Mouse (Mus musculus) heart, embryonic 14.5 days (tissue): ENCODE results near the gene Rbm45. TPM values are rescaled to one million over a fixed set of nuclear protein-coding genes. Genes with fewer than 3 reads are reported as not detected.

Experiments
- ATAC-seq: fragments of 200-750 bp; cut with Nextera tagmentation; 2 replicates; pipeline ENCODE4 v1.8.0; 2017; ENCODE audit warnings: low read depth, moderate TSS enrichment; ENCODE audit not compliant: insufficient number of reproducible peaks, insufficient read depth, low FRiP score
- H3K27ac ChIP-seq, 2 experiments: fragments of 200-500 bp in 1 of 2; fragments of 300-500 bp in 1 of 2; sonication (generic) in 1 of 2; replicated peaks in 1 of 2; 2 replicates each; pipeline ENCODE4 v1.5.1; 2012 to 2014; ENCODE audit warnings: low read depth in 2 of 2, low read length in 2 of 2, control low read depth in 1 of 2, mild to moderate bottlenecking in 1 of 2, mixed read lengths in 1 of 2; ENCODE audit not compliant: control insufficient read depth in 1 of 2, insufficient read depth in 1 of 2
- H3K27me3 ChIP-seq: fragments of 300-500 bp; sonication (generic); 2 replicates; pipeline ENCODE4 v1.6.1; 2014; ENCODE audit warnings: mild to moderate bottlenecking, low read length, control low read depth; ENCODE audit not compliant: control insufficient read depth, insufficient read depth
- H3K36me3 ChIP-seq: fragments of 300-500 bp; sonication (generic); 2 replicates; pipeline ENCODE4 v1.6.1; 2014; ENCODE audit warnings: mild to moderate bottlenecking, control low read depth, low read length, mixed read lengths; ENCODE audit not compliant: control insufficient read depth, insufficient read depth
- H3K4me1 ChIP-seq, 2 experiments: fragments of 200-500 bp in 1 of 2; fragments of 300-500 bp in 1 of 2; sonication (generic) in 1 of 2; 2 replicates each; pipeline ENCODE4 v1.6.1; 2012 to 2014; ENCODE audit warnings: low read length in 2 of 2, control low read depth in 1 of 2, mixed read lengths in 1 of 2; ENCODE audit not compliant: control insufficient read depth in 2 of 2, insufficient read depth in 2 of 2
- H3K4me2 ChIP-seq: fragments of 300-500 bp; sonication (generic); 2 replicates; pipeline ENCODE4 v1.6.1; 2014; ENCODE audit warnings: mild to moderate bottlenecking, low read length
- H3K4me3 ChIP-seq, 2 experiments: fragments of 200-500 bp in 1 of 2; fragments of 300-500 bp in 1 of 2; sonication (generic) in 1 of 2; 2 replicates each; pipeline ENCODE4 v1.5.1; 2012 to 2014; ENCODE audit warnings: low read length in 2 of 2, mild to moderate bottlenecking in 2 of 2, control low read depth in 1 of 2, low read depth in 1 of 2, moderate library complexity in 1 of 2; ENCODE audit not compliant: control insufficient read depth in 1 of 2, insufficient read depth in 1 of 2
- H3K9ac ChIP-seq: fragments of 300-500 bp; sonication (generic); 2 replicates; pipeline ENCODE4 v1.6.1; 2014; ENCODE audit warnings: mild to moderate bottlenecking, low read length
- H3K9me3 ChIP-seq: fragments of 300-500 bp; sonication (generic); 2 replicates; pipeline ENCODE4 v1.6.1; 2016; ENCODE audit warnings: low read length, control low read depth; ENCODE audit not compliant: control insufficient read depth
- WGBS: fragments of 180-500 bp; shearing (Covaris S2); extraction: QIAGEN DNeasy Blood & Tissue Kit; methylation state at CpG from one replicate; pipeline ENCODE4 v1.1.7; 2014; 5-methylcytosine and 5-hydroxymethylcytosine counted together
- polyA plus RNA-seq: library from polyadenylated mRNA; unstranded; fragments of >200 nt; fragmentation: Nextera tagmentation; extraction: Ambion mirVana; gene quantifications from 2 replicates; pipeline ENCODE4 v1.2.1, GENCODE M21; 2014

Gene Rbm45
- polyA plus RNA-seq, 1 experiment from 2014 or later = 14.9 TPM

DNA sequence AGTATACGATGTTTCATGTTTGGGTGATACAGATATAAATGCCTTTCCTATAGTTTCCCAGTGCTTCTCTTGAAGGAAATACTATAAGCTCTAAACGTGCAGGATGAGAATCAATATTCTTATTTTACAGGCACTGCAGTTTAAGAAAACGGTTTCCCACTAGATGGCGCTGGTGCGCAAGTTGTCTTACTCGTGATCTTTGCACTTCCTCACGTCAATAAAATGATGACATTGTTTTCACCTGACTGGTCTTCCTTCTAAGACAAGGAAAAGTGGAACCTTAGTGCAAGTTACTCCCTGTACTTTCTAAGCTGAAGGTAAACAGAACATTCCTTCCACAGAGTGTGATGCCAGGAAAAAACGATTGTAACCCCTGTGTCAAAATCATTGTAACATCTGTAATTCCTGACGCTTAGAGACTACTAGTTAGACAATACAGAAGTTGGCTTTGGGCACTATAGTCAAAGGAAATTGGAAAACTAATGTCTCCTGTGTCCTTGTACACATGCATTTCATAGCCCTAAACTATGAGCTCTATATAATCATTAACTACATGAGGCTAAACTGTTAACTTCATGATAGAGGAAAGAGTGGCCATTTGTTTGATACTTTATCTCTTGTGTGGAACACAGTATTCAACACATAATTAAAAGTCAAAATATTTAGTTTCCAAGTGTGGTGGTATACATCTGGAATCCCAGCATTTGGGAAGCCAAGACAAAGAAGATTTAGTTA lies 2.4 kb upstream of the Rbm45 start:
- ATAC-seq = no peak
- Histone ChIP-seq H3K4me3 (no peak overlapping the region), H3K36me3 (0 out of 2 replicates have a peak, but pooled peaks cover 3% of the 10 kb centered on the region), H3K9ac (no peak overlapping the region), H3K27ac (no peak overlapping the region), H3K4me2 (no peak overlapping the region), H3K9me3 (no peaks in the 10 kb centered on the region), H3K27me3 (no peaks in the 10 kb centered on the region), H3K4me1 (peaks cover 5 to 13% of the 10 kb centered on the region in 2 experiments; a peak in 3 of 4 replicates)
- 17% methylated on average over 9 of the region's 9 CpGs for WGBS

DNA sequence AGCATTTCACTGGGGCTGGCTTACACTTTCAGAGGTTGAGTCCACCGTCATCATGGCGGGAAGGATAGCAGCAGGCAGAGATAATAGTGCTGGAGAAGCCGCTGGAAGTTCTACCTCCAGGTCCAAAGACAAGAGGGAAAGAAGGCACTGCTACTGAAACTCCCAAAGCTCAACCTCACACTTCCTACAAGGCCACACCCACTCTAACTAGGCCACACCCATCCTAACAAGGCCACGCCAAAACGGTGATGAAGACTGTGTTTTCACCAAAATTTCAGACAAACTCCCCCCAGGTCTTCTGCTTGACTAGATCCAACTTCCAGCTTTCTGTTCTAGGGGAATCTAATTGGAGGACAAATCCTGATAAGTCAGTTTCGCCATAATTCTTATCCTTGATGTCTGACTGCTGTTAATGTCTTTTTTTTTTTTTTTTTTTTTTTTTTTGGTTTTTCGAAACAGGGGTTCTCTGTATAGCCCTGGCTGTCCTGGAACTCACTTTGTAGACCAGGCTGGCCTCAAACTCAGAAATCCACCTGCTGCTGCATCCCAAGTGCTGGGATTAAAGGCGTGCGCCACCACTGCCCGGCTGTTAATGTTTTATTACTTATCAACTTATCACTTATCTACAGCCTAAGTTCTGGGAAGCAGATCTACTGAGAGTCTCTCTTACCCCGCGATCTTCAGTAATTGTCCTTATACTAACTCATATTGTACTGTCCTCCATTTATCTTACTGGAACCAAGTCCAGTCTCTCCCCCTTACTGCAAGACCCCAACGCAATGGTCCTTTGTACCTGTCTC lies 723 bp upstream of the Rbm45 start:
- Histone ChIP-seq H3K9me3 (no peaks in the 10 kb centered on the region), H3K36me3 (peaks cover 19% of the 10 kb centered on the region), H3K4me2 (no peak overlapping the region), H3K9ac (no peak overlapping the region), H3K27me3 (no peaks in the 10 kb centered on the region), H3K27ac (no peak overlapping the region), H3K4me1 (peaks cover 5 to 19% of the 10 kb centered on the region in 2 experiments; a peak in 3 of 4 replicates), H3K4me3 (peak overlapping the region in 1 of 2 experiments; percentile 83; a peak in 1 of 4 replicates)
- 62% methylated on average over 13 of the region's 13 CpGs for WGBS
- no peak for ATAC-seq

GRCm38 (mm10) chr2:76370656-76370922 lies 805 bp downstream of the Rbm45 start:
- Histone ChIP-seq H3K4me2 (peak overlapping the region; percentile 88), H3K4me1 (peaks cover 5 to 19% of the 10 kb centered on the region in 2 experiments; a peak in 3 of 4 replicates), H3K36me3 (peaks cover 35% of the 10 kb centered on the region), H3K4me3 (peak overlapping the region; percentile 83 to 85), H3K27ac (peak overlapping the region in 1 of 2 experiments; percentile 52; a peak in 1 of 4 replicates), H3K9me3 (no peaks in the 10 kb centered on the region), H3K27me3 (no peaks in the 10 kb centered on the region), H3K9ac (peak overlapping the region; percentile 86)
- no peak for ATAC-seq
- 3% methylated on average over 7 of the region's 7 CpGs for WGBS

DNA sequence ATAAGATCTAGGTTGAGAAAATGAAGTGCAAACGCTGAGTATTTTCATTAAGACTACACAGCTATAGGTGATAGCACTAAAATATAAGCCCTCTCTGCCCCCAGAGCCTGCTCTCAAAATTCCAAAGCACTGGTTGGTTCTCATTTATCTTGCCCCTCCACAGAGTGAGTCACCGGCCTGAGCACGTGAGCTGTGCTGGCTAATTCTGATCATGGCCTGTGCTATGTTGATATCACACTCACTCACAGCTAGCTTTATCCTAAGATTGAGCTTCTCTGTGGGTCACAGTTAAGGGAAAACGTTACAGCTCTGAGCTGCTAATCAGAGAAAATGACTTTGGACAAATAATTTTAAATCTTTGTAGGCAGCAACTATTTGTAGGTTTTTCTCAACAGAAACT lies 2.5 kb downstream of the Rbm45 start:
- peak overlapping the region; percentile 88 for H3K4me2 ChIP-seq
- no peak overlapping the region for H3K9ac ChIP-seq
- H3K27me3 ChIP-seq = no peaks in the 10 kb centered on the region
- peak; percentile 85 for ATAC-seq
- peaks cover 5 to 19% of the 10 kb centered on the region in 2 experiments; a peak in 3 of 4 replicates for H3K4me1 ChIP-seq
- peaks cover 49% of the 10 kb centered on the region for H3K36me3 ChIP-seq
- WGBS = 18% methylated on average over 4 of the region's 4 CpGs
- H3K9me3 ChIP-seq = no peaks in the 10 kb centered on the region
- H3K27ac ChIP-seq = peak overlapping the region; percentile 53 to 81; a peak in 3 of 4 replicates
- H3K4me3 ChIP-seq = no peak overlapping the region

- Histone ChIP-seq H3K27ac (no peak overlapping the region), H3K4me2 (no peak overlapping the region), H3K9me3 (no peaks in the 10 kb centered on the region), H3K36me3 (peaks cover 74% of the 10 kb centered on the region), H3K4me3 (no peak overlapping the region), H3K27me3 (no peaks in the 10 kb centered on the region), H3K4me1 (peaks cover 5 to 19% of the 10 kb centered on the region in 2 experiments; a peak in 3 of 4 replicates), H3K9ac (no peak overlapping the region)
- no peak for ATAC-seq
- WGBS = 92% methylated on average over 6 of the region's 6 CpGs
Measured at GRCm38 (mm10) chr2:76374544-76375206, 4.9 kb downstream of the Rbm45 start.

GRCm38 (mm10) chr2:76378646-76379045 lies 8.9 kb downstream of the Rbm45 start:
- H3K4me2 ChIP-seq = no peak overlapping the region
- ATAC-seq = no peak
- peaks cover 97% of the 10 kb centered on the region for H3K36me3 ChIP-seq
- no peaks in the 10 kb centered on the region for H3K27me3 ChIP-seq
- H3K4me3 ChIP-seq = no peak overlapping the region
- no peak overlapping the region for H3K27ac ChIP-seq
- 91% methylated on average over 19 of the region's 19 CpGs for WGBS
- no peaks in the 10 kb centered on the region for H3K4me1 ChIP-seq
- H3K9me3 ChIP-seq = no peaks in the 10 kb centered on the region
- no peak overlapping the region for H3K9ac ChIP-seq

DNA sequence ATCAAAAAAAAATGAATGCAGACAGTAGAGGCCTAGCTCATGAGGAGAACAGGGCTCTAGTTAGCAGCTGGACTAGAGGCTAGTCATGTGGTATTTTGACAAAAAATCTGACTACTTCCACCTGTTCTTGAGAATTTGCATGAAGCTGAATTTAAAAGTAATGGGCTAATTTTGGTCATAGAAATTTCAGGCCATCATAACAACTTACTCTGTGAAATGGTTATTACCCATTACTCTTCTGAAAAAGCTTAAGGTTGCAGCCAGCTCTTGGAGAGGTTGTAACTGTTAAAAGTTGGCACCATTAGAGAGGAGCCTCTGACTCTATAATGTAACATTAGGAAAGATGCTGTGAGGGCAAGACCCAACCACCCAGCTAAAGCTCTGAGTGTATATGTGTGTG lies 16.7 kb downstream of the Rbm45 start:
- Histone ChIP-seq H3K27me3 (no peaks in the 10 kb centered on the region), H3K9ac (no peak overlapping the region), H3K36me3 (peaks cover 54% of the 10 kb centered on the region), H3K4me2 (no peak overlapping the region), H3K9me3 (no peaks in the 10 kb centered on the region), H3K4me3 (no peak overlapping the region), H3K27ac (no peak overlapping the region), H3K4me1 (no peaks in the 10 kb centered on the region)
- no peak for ATAC-seq
